Mouse (Mus musculus): ENCODE measurements around the gene Sumf2. TPM values are rescaled to one million over a fixed set of nuclear protein-coding genes. Genes with fewer than 3 reads are reported as not detected.

Sumf2 gene
- polyA plus RNA-seq (2015; fragmentation: Nextera tagmentation; extraction: Ambion mirVana) = 37.9 and 45.8 TPM in 2 replicates

GRCm38 (mm10) chr5:129846752-129847557 is at the start of gene Sumf2:
Sumf2 (plus strand) TSS chr5:129846986.
- Histone ChIP-seq H3K9ac (peak within 1 kb of the TSS; percentile 84), H3K27me3 (no peaks in the 10 kb centered on the region), H3K9me3 (no peaks in the 10 kb centered on the region), H3K4me2 (peak within 1 kb of the TSS; percentile 65), H3K27ac (replicated peaks) (peak within 1 kb of the TSS; percentile 85), H3K4me3 (peak within 1 kb of the TSS; percentile 72), H3K36me3 (peaks cover 25% of the 10 kb centered on the region), H3K4me1 (replicated peaks) (peaks cover 22% of the 10 kb centered on the region)
- WGBS = 12% methylated on average over 22 of the region's 22 CpGs
- peak; percentile 99 for ATAC-seq (ENCODE audit: low read depth)

- Histone ChIP-seq H3K4me3 (no peak overlapping the region), H3K4me1 (replicated peaks) (peaks cover 22% of the 10 kb centered on the region), H3K4me2 (no peak overlapping the region), H3K9ac (no peak overlapping the region), H3K27me3 (no peaks in the 10 kb centered on the region), H3K36me3 (peaks cover 25% of the 10 kb centered on the region), H3K9me3 (no peaks in the 10 kb centered on the region), H3K27ac (replicated peaks) (no peak overlapping the region)
- ATAC-seq (ENCODE audit: low read depth) = no peak
- WGBS = 93% methylated on average over 5 of the region's 5 CpGs
Observed at GRCm38 (mm10) chr5:129844848-129845247, 1.9 kb upstream of the Sumf2 start.

- no peaks in the 10 kb centered on the region for H3K9me3 ChIP-seq
- ATAC-seq (ENCODE audit: low read depth) = no peak
- peak overlapping the region; percentile 72 for H3K4me3 ChIP-seq
- no peak overlapping the region for H3K27ac ChIP-seq (replicated peaks)
- peaks cover 25% of the 10 kb centered on the region for H3K36me3 ChIP-seq
- peaks cover 22% of the 10 kb centered on the region for H3K4me1 ChIP-seq (replicated peaks)
- 69% methylated on average over 8 of the region's 8 CpGs for WGBS
- peak overlapping the region; percentile 84 for H3K9ac ChIP-seq
- H3K27me3 ChIP-seq = no peaks in the 10 kb centered on the region
- peak overlapping the region; percentile 65 for H3K4me2 ChIP-seq
Observed at GRCm38 (mm10) chr5:129847558-129847820, 703 bp downstream of the Sumf2 start.

GRCm38 (mm10) chr5:129855163-129855562 is 8.4 kb downstream of the Sumf2 start:
- ATAC-seq (ENCODE audit: low read depth) = no peak
- H3K4me1 ChIP-seq (replicated peaks) = no peaks in the 10 kb centered on the region
- no peaks in the 10 kb centered on the region for H3K9me3 ChIP-seq
- H3K4me3 ChIP-seq = no peak overlapping the region
- peaks cover 58% of the 10 kb centered on the region for H3K36me3 ChIP-seq
- H3K9ac ChIP-seq = no peak overlapping the region
- no peaks in the 10 kb centered on the region for H3K27me3 ChIP-seq
- WGBS = 53% methylated on average over 5 of the region's 5 CpGs
- H3K4me2 ChIP-seq = no peak overlapping the region
- H3K27ac ChIP-seq (replicated peaks) = no peak overlapping the region

GRCm38 (mm10) chr5:129856414-129856813 is 9.6 kb downstream of the Sumf2 start:
- H3K27ac ChIP-seq (replicated peaks) = no peak overlapping the region
- H3K27me3 ChIP-seq = no peaks in the 10 kb centered on the region
- H3K36me3 ChIP-seq = peaks cover 69% of the 10 kb centered on the region
- H3K4me3 ChIP-seq = no peak overlapping the region
- H3K4me1 ChIP-seq (replicated peaks) = no peaks in the 10 kb centered on the region
- H3K9me3 ChIP-seq = no peaks in the 10 kb centered on the region
- 89% methylated on average over 5 of the region's 5 CpGs for WGBS
- no peak overlapping the region for H3K4me2 ChIP-seq
- no peak overlapping the region for H3K9ac ChIP-seq
- no peak for ATAC-seq (ENCODE audit: low read depth)

- no peak for ATAC-seq (ENCODE audit: low read depth)
- Histone ChIP-seq H3K4me3 (no peak overlapping the region), H3K36me3 (peaks cover 52% of the 10 kb centered on the region)
Observed at GRCm38 (mm10) chr5:129862325-129862724, 15.5 kb downstream of the Sumf2 start.

GRCm38 (mm10) chr5:129864467-129864866 is 17.7 kb downstream of the Sumf2 start:
- WGBS = 12% methylated on average over 18 of the region's 18 CpGs
- Histone ChIP-seq H3K4me2 (peak overlapping the region; percentile 33; the same call in 1 of the 2 replicates), H3K36me3 (peaks cover 34% of the 10 kb centered on the region), H3K4me3 (no peak overlapping the region), H3K4me1 (replicated peaks) (0 out of 2 replicates have a peak, but pooled peaks cover 3% of the 10 kb centered on the region), H3K9me3 (no peaks in the 10 kb centered on the region), H3K9ac (no peak overlapping the region), H3K27ac (replicated peaks) (no peak overlapping the region), H3K27me3 (no peaks in the 10 kb centered on the region)
- ATAC-seq (ENCODE audit: low read depth) = no peak

More at GRCm38 (mm10) chr5:129862325-129862724, 15.5 kb downstream of the Sumf2 start:
- 95% methylated on average over 6 of the region's 6 CpGs for WGBS
- 0 out of 2 replicates have a peak, but pooled peaks cover 3% of the 10 kb centered on the region for H3K4me1 ChIP-seq (replicated peaks)
- H3K9me3 ChIP-seq = no peaks in the 10 kb centered on the region
- no peak overlapping the region for H3K9ac ChIP-seq
- no peaks in the 10 kb centered on the region for H3K27me3 ChIP-seq
- H3K27ac ChIP-seq (replicated peaks) = no peak overlapping the region
- no peak overlapping the region for H3K4me2 ChIP-seq

- Histone ChIP-seq H3K9ac (no peak overlapping the region), H3K4me3 (no peak overlapping the region), H3K36me3 (peaks cover 20% of the 10 kb centered on the region), H3K4me1 (replicated peaks) (0 out of 2 replicates have a peak, but pooled peaks cover 3% of the 10 kb centered on the region), H3K9me3 (no peaks in the 10 kb centered on the region), H3K27ac (replicated peaks) (no peak overlapping the region), H3K4me2 (no peak overlapping the region), H3K27me3 (no peaks in the 10 kb centered on the region)
- no peak for ATAC-seq (ENCODE audit: low read depth)
- 86% methylated on average over 12 of the region's 12 CpGs for WGBS
Observed at GRCm38 (mm10) chr5:129865841-129866240, 19.1 kb downstream of the Sumf2 start.

GRCm38 (mm10) chr5:129869238-129869995 is 22.6 kb downstream of the Sumf2 start:
- no peak overlapping the region for H3K9ac ChIP-seq
- no peak overlapping the region for H3K4me2 ChIP-seq
- WGBS = 88% methylated on average over 19 of the region's 19 CpGs
- no peak overlapping the region for H3K4me3 ChIP-seq
- H3K36me3 ChIP-seq = no peaks in the 10 kb centered on the region
- no peak for ATAC-seq (ENCODE audit: low read depth)
- no peaks in the 10 kb centered on the region for H3K9me3 ChIP-seq
- H3K4me1 ChIP-seq (replicated peaks) = 0 out of 2 replicates have a peak, but pooled peaks cover 1% of the 10 kb centered on the region
- no peaks in the 10 kb centered on the region for H3K27me3 ChIP-seq
- no peak overlapping the region for H3K27ac ChIP-seq (replicated peaks)

- H3K4me1 ChIP-seq (replicated peaks) = no peaks in the 10 kb centered on the region
- 79% methylated on average over 2 of the region's 2 CpGs for WGBS
- no peak overlapping the region for H3K9ac ChIP-seq
- H3K27ac ChIP-seq (replicated peaks) = no peak overlapping the region
- H3K36me3 ChIP-seq = no peaks in the 10 kb centered on the region
- no peaks in the 10 kb centered on the region for H3K9me3 ChIP-seq
- H3K4me3 ChIP-seq = no peak overlapping the region
- no peak for ATAC-seq (ENCODE audit: low read depth)
- H3K4me2 ChIP-seq = no peak overlapping the region
- no peaks in the 10 kb centered on the region for H3K27me3 ChIP-seq
Observed at GRCm38 (mm10) chr5:129871238-129871637, 24.5 kb downstream of the Sumf2 start.

GRCm38 (mm10) chr5:129873942-129874341 is 27.2 kb downstream of the Sumf2 start:
- Histone ChIP-seq H3K4me1 (replicated peaks) (no peaks in the 10 kb centered on the region), H3K27me3 (no peaks in the 10 kb centered on the region), H3K9me3 (no peaks in the 10 kb centered on the region), H3K9ac (no peak overlapping the region), H3K36me3 (no peaks in the 10 kb centered on the region), H3K27ac (replicated peaks) (no peak overlapping the region), H3K4me2 (no peak overlapping the region), H3K4me3 (no peak overlapping the region)
- WGBS = 85% methylated on average over 12 of the region's 12 CpGs
- no peak for ATAC-seq (ENCODE audit: low read depth)

GRCm38 (mm10) chr5:129875098-129875497 is 28.3 kb downstream of the Sumf2 start:
- 76% methylated on average over 11 of the region's 11 CpGs for WGBS
- no peak overlapping the region for H3K4me2 ChIP-seq
- H3K27ac ChIP-seq (replicated peaks) = no peak overlapping the region

More at GRCm38 (mm10) chr5:129875098-129875497, 28.3 kb downstream of the Sumf2 start:
- peaks cover 8% of the 10 kb centered on the region for H3K36me3 ChIP-seq
- no peak overlapping the region for H3K4me3 ChIP-seq
- H3K27me3 ChIP-seq = no peaks in the 10 kb centered on the region
- no peak for ATAC-seq (ENCODE audit: low read depth)
- no peak overlapping the region for H3K9ac ChIP-seq
- H3K4me1 ChIP-seq (replicated peaks) = no peaks in the 10 kb centered on the region
- no peaks in the 10 kb centered on the region for H3K9me3 ChIP-seq
